8 mouse cellular contexts compared by ENCODE assay signal in genomic region chr11:107131749-107132421, GRCm38 (mm10). TPM values are rescaled to one million over a fixed set of nuclear protein-coding genes. Genes with fewer than 3 reads are reported as not detected.
A peak's percentile ranks its signal among the peaks of the same experiment; 100 is the strongest.
DNase-seq lines count a peak whose midpoint lies in the region; ATAC-seq and TF ChIP-seq lines count a peak whose summit lies in the region.

Gene Bptf, minus strand, starts transcription at chr11:107132127.

- H3K4me1 ChIP-seq in forebrain, embryonic 14.5 days (ENCODE audit: control insufficient read depth, insufficient read depth, low read length) = peaks cover 13% of the 10 kb centered on the region
- H3K4me1 ChIP-seq in neural tube, embryonic 14.5 days (ENCODE audit: control insufficient read depth, insufficient read depth, low read length) = peaks cover 13% of the 10 kb centered on the region
- H3K4me1 ChIP-seq in testis, adult 2 months (ENCODE audit: control insufficient read depth, insufficient read depth, low read length) = peaks cover 12% of the 10 kb centered on the region

- peak; percentile 85 for DNase-seq in ES-CJ7 (ENCODE audit: low read depth, low spot score)
- peak; percentile 91 for DNase-seq in cerebellum, adult 11 months
- peak; percentile 95 for DNase-seq in forebrain, embryonic 14.5 days (ENCODE audit: low spot score)
- DNase-seq in heart, postnatal 10 days = peak; percentile 92 to 93
- DNase-seq in large intestine, adult 2 months (ENCODE audit: low read depth, low spot score) = no peak
- DNase-seq in lung, adult 18-20 months = peak; percentile 89 to 92

- peak within 1 kb of the TSS; percentile 95 for H3K9ac ChIP-seq in forebrain, embryonic 14.5 days (ENCODE audit: low read length)
- H3K9ac ChIP-seq in neural tube, embryonic 14.5 days (replicated peaks; ENCODE audit: low read depth, low read length) = peak within 1 kb of the TSS; percentile 97

- under 1% methylated on average over 27 of the region's 94 CpGs for whole genome bisulfite sequencing in forebrain, embryonic 14.5 days
- WGBS in large intestine, adult 2 months = under 1% methylated on average over 55 of the region's 94 CpGs
- WGBS in neural tube, embryonic 14.5 days = 0% methylated on average over 20 of the region's 94 CpGs

- H3K36me3 ChIP-seq in forebrain, embryonic 14.5 days (ENCODE audit: control insufficient read depth, insufficient read depth, low read length) = no peaks in the 10 kb centered on the region
- H3K36me3 ChIP-seq in neural tube, embryonic 14.5 days (ENCODE audit: control insufficient read depth, insufficient read depth, low read length) = no peaks in the 10 kb centered on the region
- H3K36me3 ChIP-seq in testis, adult 2 months (ENCODE audit: control insufficient read depth, insufficient read depth, low read length) = no peaks in the 10 kb centered on the region

- peak; percentile 53; the same call in 1 of the 2 replicates for TF ChIP-seq POLR2A in testis, adult 2 months (IDR thresholded peaks at IDR 0.05; ENCODE audit: control insufficient read depth, low read depth, low read length)

- ATAC-seq in forebrain, embryonic 14.5 days = peak; percentile 99
- ATAC-seq in neural tube, embryonic 14.5 days (ENCODE audit: low read depth) = peak; percentile 97

- intact Hi-C loops in heart, postnatal 10 days (cut with DNase I) = loop anchor here (5.0 kb wide), 1 partner anchor 135 kb away; the partner anchor contains the start of gene Kpna2

- peak within 1 kb of the TSS; percentile 98 for H3K27ac ChIP-seq in forebrain, embryonic 14.5 days (ENCODE audit: low read depth, low read length)
- peak within 1 kb of the TSS; percentile 95 for H3K27ac ChIP-seq in neural tube, embryonic 14.5 days (ENCODE audit: low read depth, low read length)
- H3K27ac ChIP-seq in testis, adult 2 months (ENCODE audit: control insufficient read depth, insufficient read depth, low read depth, low read length) = peak within 1 kb of the TSS; percentile 97

- no peaks in the 10 kb centered on the region for H3K27me3 ChIP-seq in forebrain, embryonic 14.5 days (replicated peaks; ENCODE audit: control insufficient read depth, insufficient read depth, low read length)
- H3K27me3 ChIP-seq in neural tube, embryonic 14.5 days (ENCODE audit: control insufficient read depth, insufficient read depth, low read length) = no peaks in the 10 kb centered on the region
- H3K27me3 ChIP-seq in testis, adult 2 months (ENCODE audit: control insufficient read depth, insufficient read depth, low read length) = no peaks in the 10 kb centered on the region

- peak; percentile 70; the same call in 1 of the 2 replicates for TF ChIP-seq CTCF in testis, adult 2 months (IDR thresholded peaks at IDR 0.05; ENCODE audit: control insufficient read depth, insufficient read depth, insufficient replicate concordance, low read depth, low read length)

- H3K4me2 ChIP-seq in forebrain, embryonic 14.5 days (ENCODE audit: low read length) = peak within 1 kb of the TSS; percentile 86
- peak within 1 kb of the TSS; percentile 83 for H3K4me2 ChIP-seq in neural tube, embryonic 14.5 days (ENCODE audit: low read depth, low read length)

- H3K9me3 ChIP-seq in forebrain, embryonic 14.5 days (replicated peaks; ENCODE audit: control insufficient read depth, low read length) = no peaks in the 10 kb centered on the region
- no peaks in the 10 kb centered on the region for H3K9me3 ChIP-seq in neural tube, embryonic 14.5 days (ENCODE audit: control insufficient read depth, low read length)

- peak within 1 kb of the TSS; percentile 86 for H3K4me3 ChIP-seq in forebrain, embryonic 14.5 days (ENCODE audit: low read depth, low read length)
- peak within 1 kb of the TSS; percentile 92 for H3K4me3 ChIP-seq in neural tube, embryonic 14.5 days (ENCODE audit: low read depth, low read length)
- peak within 1 kb of the TSS; percentile 99 for H3K4me3 ChIP-seq in testis, adult 2 months (ENCODE audit: control insufficient read depth, low read depth, low read length)

RNA-seq across cellular contexts. Expression of gene Bptf, which starts in this region (rescaled TPM):
- 32.9 and 35.4 TPM in 2 replicates for polyA plus RNA-seq in forebrain, embryonic 14.5 days (2014; fragmentation: Nextera tagmentation; extraction: Ambion mirVana)
- total RNA-seq in heart, postnatal 10 days (2021) = 10 to 100 TPM; 35.5 to 40.9 TPM
- polyA plus RNA-seq in large intestine, adult 2 months (2012; rRNA removed) = 11.2 and 16.7 TPM in 2 replicates
- 44.8 and 45.4 TPM in 2 replicates for polyA plus RNA-seq in neural tube, embryonic 14.5 days (2014; fragmentation: Nextera tagmentation; extraction: Ambion mirVana)
- 16.1 and 17.7 TPM in 2 replicates for polyA plus RNA-seq in testis, adult 2 months (2012; rRNA removed)
